Mouse (Mus musculus): Measurements from ENCODE around the gene Vgll1. TPM values are rescaled to one million over a fixed set of nuclear protein-coding genes. Genes with fewer than 3 reads are reported as not detected.

The Vgll1 gene
- not detected for total RNA-seq (2022)

- no peak for DNase-seq (ENCODE audit: low spot score)
Measured at GRCm38 (mm10) chrX:57087806-57088205, at the start of gene Vgll1. Gene Vgll1 (plus strand): TSS chrX:57088106.

GRCm38 (mm10) chrX:57042774-57043173, 45.1 kb upstream of the Vgll1 start, which contains the start of gene Brs3:
Gene Brs3 (plus strand): TSS chrX:57043074.
- no peak for DNase-seq (ENCODE audit: low spot score)

- no peak for DNase-seq (ENCODE audit: low spot score)
Measured at GRCm38 (mm10) chrX:57043869-57044268, 44.0 kb upstream of the Vgll1 start.

- no peak for DNase-seq (ENCODE audit: low spot score)
Measured at GRCm38 (mm10) chrX:57052848-57053173, 35.1 kb upstream of the Vgll1 start.

- peak; percentile 73 for DNase-seq (ENCODE audit: low spot score)
Measured at GRCm38 (mm10) chrX:57053174-57053992, 34.5 kb upstream of the Vgll1 start, which contains the start of gene Htatsf1. Gene Htatsf1 (plus strand): TSS chrX:57053583.

GRCm38 (mm10) chrX:57053993-57054385, 33.9 kb upstream of the Vgll1 start:
- no peak for DNase-seq (ENCODE audit: low spot score)

GRCm38 (mm10) chrX:57081496-57081895, 6.4 kb upstream of the Vgll1 start:
- DNase-seq (ENCODE audit: low spot score), result no peak

- no peak for DNase-seq (ENCODE audit: low spot score)
Measured at GRCm38 (mm10) chrX:57103415-57103814, 15.5 kb downstream of the Vgll1 start.

- DNase-seq (ENCODE audit: low spot score), result no peak
Measured at GRCm38 (mm10) chrX:57106956-57107355, 19.1 kb downstream of the Vgll1 start.

- DNase-seq (ENCODE audit: low spot score), result no peak
Measured at GRCm38 (mm10) chrX:57118143-57118542, 30.2 kb downstream of the Vgll1 start.

- DNase-seq (ENCODE audit: low spot score), result no peak
Measured at GRCm38 (mm10) chrX:57120768-57121167, 32.9 kb downstream of the Vgll1 start.

- DNase-seq (ENCODE audit: low spot score), result no peak
Measured at GRCm38 (mm10) chrX:57130633-57131032, 42.7 kb downstream of the Vgll1 start.

- no peak for DNase-seq (ENCODE audit: low spot score)
Measured at GRCm38 (mm10) chrX:57137627-57138026, 49.7 kb downstream of the Vgll1 start.

- no peak for DNase-seq (ENCODE audit: low spot score)
Measured at GRCm38 (mm10) chrX:57153520-57153919, 65.6 kb downstream of the Vgll1 start.

Other genes with a start within 250 kb of the Vgll1 start
- not detected for gene Adgrg4, start 217.9 kb upstream of the Vgll1 start, total RNA-seq (2022)
- not detected for gene Brs3, start 45.0 kb upstream of the Vgll1 start, total RNA-seq (2022)
- 10 to 100 TPM; 55.2 to 61.5 (median 59.2) TPM for gene Htatsf1, start 34.5 kb upstream of the Vgll1 start, total RNA-seq (2022)
- gene Cd40lg, start 124.0 kb downstream of the Vgll1 start, total RNA-seq (2022), result not detected

Data from heart, adult 8-10 months (tissue).